Mouse (Mus musculus): ENCODE measurements at regions not wholly inside any gene's neighbourhood (a gene's known extent, or its start where the extent isn't known, plus 50 kb on each side); places are given as distances from the start of the nearest gene placed in this dataset.
"Not testable (repeated sequence)": the region's sequence is repeated elsewhere in the genome, so short reads cannot be mapped to it uniquely, and the experiment has no call there.

GRCm38 (mm10) chr1:166939744-166940143 lies 61.5 kb upstream of the Fam78b start:
- not testable (repeated sequence) for TF ChIP-seq EP300 (IDR thresholded peaks at IDR 0.05; ENCODE audit: insufficient read depth, low read depth, low read length); CTCF (IDR thresholded peaks at IDR 0.05; ENCODE audit: low read depth, low read length); POLR2A (IDR thresholded peaks at IDR 0.05; ENCODE audit: insufficient read depth, low read length)

Measured in ES-Bruce4 (cell line).